9 mouse cellular contexts compared by ENCODE assay signal in the genomic region with DNA sequence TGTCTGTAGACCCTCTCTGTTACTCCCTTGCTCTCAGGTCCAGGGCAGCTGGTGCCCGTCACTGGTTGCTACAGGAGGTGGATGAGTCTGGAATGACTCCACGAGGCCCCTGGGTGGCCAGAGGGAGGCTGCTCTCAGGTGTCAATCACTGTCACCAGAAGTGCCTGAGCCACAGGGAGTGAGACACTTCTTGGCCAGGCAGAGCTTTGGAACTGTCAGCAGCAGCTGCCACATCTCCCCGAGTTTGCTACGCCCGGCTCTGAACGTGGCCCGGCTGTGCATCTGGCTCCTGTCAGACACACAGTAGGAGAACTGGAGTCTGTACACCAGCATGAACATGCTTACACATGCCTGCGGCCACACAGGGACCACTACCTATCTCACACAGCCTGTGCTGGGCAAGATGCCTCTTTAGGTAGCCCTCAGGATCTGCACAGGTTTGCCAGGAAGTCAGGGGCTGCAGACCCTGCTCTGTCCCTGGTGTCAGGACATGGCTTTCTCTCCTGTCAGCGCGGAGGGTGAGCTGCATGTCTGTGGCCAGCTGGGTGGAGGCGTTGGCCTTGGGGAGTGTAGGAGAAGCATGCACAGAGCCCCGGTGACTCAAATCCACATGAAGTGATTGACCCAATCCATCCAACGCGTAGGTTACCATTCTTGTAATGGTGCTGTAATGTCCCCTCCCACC. TPM values are rescaled to one million over a fixed set of nuclear protein-coding genes. Genes with fewer than 3 reads are reported as not detected.
A peak's percentile ranks its signal among the peaks of the same experiment; 100 is the strongest.
DNase-seq lines count a peak whose midpoint lies in the region; ATAC-seq and TF ChIP-seq lines count a peak whose summit lies in the region.
"Had no signal": no experiment of that assay in that cellular context is flagged by ENCODE, and none has a peak within 500 bp of the region (broad histone marks: within the 10 kb centered on the region; RNA-seq: fewer than 3 reads in every experiment).

No protein-coding gene starts in this region.

- TF ChIP-seq POLR2A in cerebellum, adult 2 months (IDR thresholded peaks at IDR 0.05; ENCODE audit: borderline replicate concordance, insufficient read depth, low read length), result no peak

- H3K9me3 ChIP-seq in neural tube, embryonic 13.5 days, result no peaks in the 10 kb centered on the region
- H3K9me3 ChIP-seq in neural tube, embryonic 15.5 days (replicated peaks), result no peaks in the 10 kb centered on the region
- no peaks in the 10 kb centered on the region for H3K9me3 ChIP-seq in hindbrain, embryonic 14.5 days (ENCODE audit: control insufficient read depth, low read length)

- DNase-seq in cerebellum, postnatal 10 days, result peak; percentile 80 to 91
- no peak for DNase-seq in cerebellum, adult 2 months
- DNase-seq in hindbrain, embryonic 14.5 days (ENCODE audit: low spot score), result no peak
- peak; percentile 65 to 67 for DNase-seq in urinary bladder, postnatal 4 days (ENCODE audit: low spot score in 2 of 2)
- DNase-seq in cerebellum, adult 11-12 months, result no peak
- DNase-seq in right cerebral cortex, postnatal 10 days (ENCODE audit: low spot score in 2 of 2), result no peak

- TF ChIP-seq CTCF in cerebellum, adult 2 months (IDR thresholded peaks at IDR 0.05; ENCODE audit: borderline replicate concordance, insufficient read depth, low read depth, low read length), result no peak

- ATAC-seq in neural tube, embryonic 13.5 days (ENCODE audit: low read depth), result no peak
- ATAC-seq in neural tube, embryonic 15.5 days (ENCODE audit: low FRiP score), result no peak
- peak; percentile 25 for ATAC-seq in hindbrain, embryonic 14.5 days (ENCODE audit: low FRiP score)
- ATAC-seq: inflammation-experienced regulatory T-cells, adult 6 months had no signal

- H3K4me3 ChIP-seq in cerebellum, adult 2 months (replicated peaks; ENCODE audit: insufficient read depth, low read depth, low read length), result no peak overlapping the region
- no peak overlapping the region for H3K4me3 ChIP-seq in neural tube, embryonic 13.5 days
- H3K4me3 ChIP-seq in neural tube, embryonic 15.5 days (replicated peaks), result no peak overlapping the region
- H3K4me3 ChIP-seq in hindbrain, embryonic 14.5 days (replicated peaks; ENCODE audit: low read length), result no peak overlapping the region

- WGBS in cerebellum, adult 2 months, result 45% methylated on average over 14 of the region's 14 CpGs
- 63% methylated on average over 14 of the region's 14 CpGs for WGBS in neural tube, embryonic 13.5 days
- 59% methylated on average over 14 of the region's 14 CpGs for WGBS in neural tube, embryonic 15.5 days
- 53% methylated on average over 14 of the region's 14 CpGs for WGBS in hindbrain, embryonic 14.5 days

- 0 out of 2 replicates have a peak overlapping the region, but pooled peaks have one; percentile 14 for H3K4me2 ChIP-seq in neural tube, embryonic 13.5 days
- H3K4me2 ChIP-seq in neural tube, embryonic 15.5 days, result no peak overlapping the region
- H3K4me2 ChIP-seq in hindbrain, embryonic 14.5 days (replicated peaks), result no peak overlapping the region

- H3K4me1 ChIP-seq in cerebellum, adult 2 months (ENCODE audit: control insufficient read depth, insufficient read depth, low read length), result peaks cover 13% of the 10 kb centered on the region
- H3K4me1 ChIP-seq in neural tube, embryonic 13.5 days (replicated peaks), result peaks cover 27% of the 10 kb centered on the region
- peaks cover 25% of the 10 kb centered on the region for H3K4me1 ChIP-seq in neural tube, embryonic 15.5 days
- peaks cover 14% of the 10 kb centered on the region; the same call in 1 of the 2 replicates for H3K4me1 ChIP-seq in hindbrain, embryonic 14.5 days (replicated peaks; ENCODE audit: control insufficient read depth, insufficient read depth, low read length)

- peak overlapping the region; percentile 53 for H3K9ac ChIP-seq in neural tube, embryonic 13.5 days
- H3K9ac ChIP-seq in neural tube, embryonic 15.5 days (replicated peaks), result no peak overlapping the region
- H3K9ac ChIP-seq in hindbrain, embryonic 14.5 days, result no peak overlapping the region

- H3K36me3 ChIP-seq in neural tube, embryonic 13.5 days, result peaks cover 29% of the 10 kb centered on the region
- peaks cover 25% of the 10 kb centered on the region for H3K36me3 ChIP-seq in neural tube, embryonic 15.5 days
- H3K36me3 ChIP-seq in hindbrain, embryonic 14.5 days (replicated peaks; ENCODE audit: control insufficient read depth, insufficient read depth), result peaks cover 12% of the 10 kb centered on the region; the same call in 1 of the 2 replicates

- H3K27ac ChIP-seq in cerebellum, adult 2 months (ENCODE audit: insufficient read depth, low read length), result no peak overlapping the region
- H3K27ac ChIP-seq in neural tube, embryonic 13.5 days (replicated peaks), result peak overlapping the region; percentile 67
- H3K27ac ChIP-seq in neural tube, embryonic 15.5 days (replicated peaks), result no peak overlapping the region
- 0 out of 2 replicates have a peak overlapping the region, but pooled peaks have one; percentile 9 for H3K27ac ChIP-seq in hindbrain, embryonic 14.5 days

- no peaks in the 10 kb centered on the region for H3K27me3 ChIP-seq in cerebellum, adult 2 months (ENCODE audit: control insufficient read depth, insufficient read depth, low read length)
- no peaks in the 10 kb centered on the region for H3K27me3 ChIP-seq in neural tube, embryonic 13.5 days
- H3K27me3 ChIP-seq in neural tube, embryonic 15.5 days (replicated peaks), result no peaks in the 10 kb centered on the region
- H3K27me3 ChIP-seq in hindbrain, embryonic 14.5 days (ENCODE audit: control insufficient read depth, insufficient read depth, low read length), result no peaks in the 10 kb centered on the region

RNA-seq across cellular contexts. Expression of a gene that starts 18.4 kb away (rescaled TPM):
- polyA plus RNA-seq in cerebellum, adult 2 months (2012; rRNA removed), result 14.7 and 15.8 TPM in 2 replicates
- 10.6 and 11.3 TPM in 2 replicates for polyA plus RNA-seq in neural tube, embryonic 13.5 days (2015; fragmentation: Nextera tagmentation; extraction: Ambion mirVana)
- polyA plus RNA-seq in neural tube, embryonic 15.5 days (2015; fragmentation: Nextera tagmentation; extraction: Ambion mirVana), result 8.0 and 10.3 TPM in 2 replicates
- 5.9 and 6.2 TPM in 2 replicates for polyA plus RNA-seq in hindbrain, embryonic 14.5 days (2014; fragmentation: Nextera tagmentation; extraction: Ambion mirVana)

RNA-seq across cellular contexts. Expression of a gene that starts 29.9 kb away (rescaled TPM):
- polyA plus RNA-seq in cerebellum, adult 2 months (2012; rRNA removed), result 0.07 and 0.44 TPM in 2 replicates
- 0.43 and 0.49 TPM in 2 replicates for polyA plus RNA-seq in neural tube, embryonic 13.5 days (2015; fragmentation: Nextera tagmentation; extraction: Ambion mirVana)
- 0.14 TPM in 1 of 2 replicates, not detected in the other for polyA plus RNA-seq in neural tube, embryonic 15.5 days (2015; fragmentation: Nextera tagmentation; extraction: Ambion mirVana)
- polyA plus RNA-seq in hindbrain, embryonic 14.5 days (2014; fragmentation: Nextera tagmentation; extraction: Ambion mirVana), result 0.14 and 0.67 TPM in 2 replicates
- polyA plus RNA-seq: inflammation-experienced regulatory T-cells, adult 6 months had no signal

Comparison
In these comparisons a context has a peak if more than half of its experiments do, and no peak if none do; other contexts are left out.
1. DNase-seq: peak in cerebellum, postnatal 10 days (2 of 2) and urinary bladder, postnatal 4 days (2 of 2); none in cerebellum, adult 2 months (0 of 2), hindbrain, embryonic 14.5 days (single experiment), cerebellum, adult 11-12 months (single experiment) and right cerebral cortex, postnatal 10 days (0 of 2).
2. H3K27ac ChIP-seq: peak in neural tube, embryonic 13.5 days (single experiment) and hindbrain, embryonic 14.5 days (single experiment); none in cerebellum, adult 2 months (single experiment) and neural tube, embryonic 15.5 days (single experiment).